Mouse (Mus musculus) myocyte (in vitro differentiated cells): ENCODE data around the gene Rtn2. TPM values are rescaled to one million over a fixed set of nuclear protein-coding genes. Genes with fewer than 3 reads are reported as not detected.

Experiments used
- H3K27me3 ChIP-seq: one replicate; pipeline ENCODE4 v1.6.1; 2011; ENCODE audit not compliant: control insufficient read depth, insufficient read depth, insufficient read length
- H3K36me3 ChIP-seq: one replicate; pipeline ENCODE4 v1.6.1; 2011; ENCODE audit not compliant: control insufficient read depth, insufficient read depth
- H3K4me2 ChIP-seq: one replicate; pipeline ENCODE4 v1.6.1; 2011; ENCODE audit warnings: low read depth, control low read depth
- H3K4me3 ChIP-seq: one replicate; pipeline ENCODE4 v1.5.1; 2011; ENCODE audit warnings: mild to moderate bottlenecking, control low read depth, moderate library complexity
- H3K79me2 ChIP-seq: one replicate; pipeline ENCODE4 v1.6.1; 2011; ENCODE audit not compliant: control insufficient read depth, insufficient read depth
- H3ac ChIP-seq: one replicate; pipeline ENCODE4 v1.6.1; 2011; ENCODE audit not compliant: control insufficient read depth, insufficient read length
- POLR2A ChIP-seq: IDR thresholded peaks from one replicate; pipeline ENCODE4 v1.6.1; 2011; ENCODE audit warnings: low read depth, mild to moderate bottlenecking, control low read depth, moderate library complexity; ENCODE audit not compliant: insufficient read length
- POLR2AphosphoS2 ChIP-seq: IDR thresholded peaks from one replicate; pipeline ENCODE4 v1.6.1; 2011; ENCODE audit warnings: low read depth, control low read depth; ENCODE audit not compliant: insufficient read length
- USF1 ChIP-seq: IDR thresholded peaks from one replicate; pipeline ENCODE4 v1.6.1; 2011; ENCODE audit warnings: low read depth, mild to moderate bottlenecking, control low read depth, moderate library complexity
- polyA plus RNA-seq: library from polyadenylated mRNA; unstranded; fragments of >200 nt; fragmentation: generic; extraction: Trizol; gene quantifications from one replicate; pipeline ENCODE4 v1.2.1, GENCODE M21; 2012; ENCODE audit warnings: missing spikeins

Rtn2 gene
- polyA plus RNA-seq, 1 experiment, result 340 TPM

- Histone ChIP-seq H3K27me3 (no peaks in the 10 kb centered on the region), H3K4me3 (peak overlapping the region; percentile 73), H3K79me2 (no peaks in the 10 kb centered on the region), H3K4me2 (peak overlapping the region; percentile 77), H3K36me3 (peaks cover 6% of the 10 kb centered on the region), H3ac (no peak overlapping the region)
- TF ChIP-seq POLR2A, result peak; percentile 43
- no peak for TF ChIP-seq USF1
- peak; percentile 38 for TF ChIP-seq POLR2AphosphoS2
These were observed 62.6 kb downstream of the Rtn2 start for GRCm38 (mm10) chr7:19344938-19345471.

Other genes with a start within 250 kb of the Rtn2 start
- 0.04 TPM for gene Rsph6a, start 227.9 kb upstream of the Rtn2 start, polyA plus RNA-seq
- 83.7 TPM for gene Dmwd, start 206.4 kb upstream of the Rtn2 start, polyA plus RNA-seq
- 294 TPM for gene Dmpk, start 198.8 kb upstream of the Rtn2 start, polyA plus RNA-seq
- gene Six5, start 188.0 kb upstream of the Rtn2 start, polyA plus RNA-seq, result 1.6 TPM
- gene Gm4969, start 164.3 kb upstream of the Rtn2 start, polyA plus RNA-seq, result not detected
- 6.2 TPM for gene Fbxo46, start 162.8 kb upstream of the Rtn2 start, polyA plus RNA-seq
- gene Qpctl, start 133.3 kb upstream of the Rtn2 start, polyA plus RNA-seq, result 7.7 TPM
- 192 TPM for gene Snrpd2, start 132.9 kb upstream of the Rtn2 start, polyA plus RNA-seq
- gene Gipr, start 116.5 kb upstream of the Rtn2 start, polyA plus RNA-seq, result 0.48 TPM
- 47.7 TPM for gene Eml2, start 106.2 kb upstream of the Rtn2 start, polyA plus RNA-seq
- 0.10 TPM for gene Gpr4, start 70.1 kb upstream of the Rtn2 start, polyA plus RNA-seq
- gene Opa3, start 54.3 kb upstream of the Rtn2 start, polyA plus RNA-seq, result 29.8 TPM
- 189 TPM for gene Vasp, start 10.8 kb upstream of the Rtn2 start, polyA plus RNA-seq
- 0.42 TPM for gene Ppm1n, start 2.6 kb upstream of the Rtn2 start, polyA plus RNA-seq
- 0.82 TPM for gene Fosb, start 27.4 kb downstream of the Rtn2 start, polyA plus RNA-seq
- 83.1 TPM for gene Ercc1, start 62.2 kb downstream of the Rtn2 start, polyA plus RNA-seq
- 13.7 TPM for gene Cd3eap, start 76.9 kb downstream of the Rtn2 start, polyA plus RNA-seq
- 36.0 TPM for gene Ppp1r13l, start 77.1 kb downstream of the Rtn2 start, polyA plus RNA-seq
- gene Ercc2, start 99.4 kb downstream of the Rtn2 start, polyA plus RNA-seq, result 11.5 TPM
- 3.5 TPM for gene Klc3, start 121.5 kb downstream of the Rtn2 start, polyA plus RNA-seq
- 1,561 TPM for gene Ckm, start 122.2 kb downstream of the Rtn2 start, polyA plus RNA-seq
- 18.2 TPM for gene Mark4, start 176.2 kb downstream of the Rtn2 start, polyA plus RNA-seq
- not detected for gene Exoc3l2, start 180.7 kb downstream of the Rtn2 start, polyA plus RNA-seq
- 7.8 TPM for gene Bloc1s3, start 225.7 kb downstream of the Rtn2 start, polyA plus RNA-seq
- gene Trappc6a, start 225.8 kb downstream of the Rtn2 start, polyA plus RNA-seq, result 57.3 TPM
- gene Nkpd1, start 235.2 kb downstream of the Rtn2 start, polyA plus RNA-seq, result 0.06 TPM